Mouse (Mus musculus) kidney, adult 2 months (tissue): ENCODE data around the gene Gsg1l.

Source experiments
- CTCF ChIP-seq: fragments of 200-500 bp; conservative IDR thresholded peaks from 2 replicates; pipeline ENCODE4 v1.5.1; 2011; ENCODE audit warnings: low read depth, mild to moderate bottlenecking, control low read depth, low read length, moderate library complexity, mixed read lengths; ENCODE audit not compliant: insufficient read depth, insufficient read length
- POLR2A ChIP-seq: fragments of 200-500 bp; IDR thresholded peaks from one replicate; pipeline ENCODE4 v1.6.1; 2011; ENCODE audit warnings: low read depth, low read length, control low read depth

DNA sequence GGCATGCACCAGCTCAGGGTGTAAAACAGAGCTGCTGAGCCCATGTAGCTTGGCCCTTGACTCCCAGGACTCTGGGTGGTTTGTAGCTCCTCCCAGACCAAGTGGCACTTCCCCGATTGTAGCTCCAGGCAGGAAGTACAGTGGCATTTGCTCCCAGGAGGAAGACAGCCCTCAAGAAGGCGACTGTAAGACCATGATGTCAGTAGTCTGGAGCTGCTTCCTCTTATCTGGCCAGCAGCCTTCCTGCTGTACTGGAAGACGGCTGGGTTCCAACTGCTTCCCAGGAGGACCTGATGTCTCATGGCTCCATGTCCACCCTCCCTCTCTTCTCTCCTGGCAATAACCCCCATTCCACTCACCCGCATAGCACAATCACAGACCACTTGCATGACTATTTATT lies 204.2 kb downstream of the Gsg1l start:
- TF ChIP-seq POLR2A (no peak), CTCF (no peak)
